Mouse (Mus musculus): ENCODE data around the gene Trim46.

GRCm38 (mm10) chr3:89244158-89244981, 1.7 kb downstream of the Trim46 start:
- TF ChIP-seq CTCF (IDR thresholded peaks at IDR 0.05; ENCODE audit: low read depth) (no peak), EP300 (IDR thresholded peaks at IDR 0.05; ENCODE audit: low read depth) (no peak)

Data from heart, postnatal 0 days (tissue).